Mouse (Mus musculus): ENCODE measurements around the gene B3galt4. TPM values are rescaled to one million over a fixed set of nuclear protein-coding genes. Genes with fewer than 3 reads are reported as not detected.

The B3galt4 gene
- total and polyA plus RNA-seq, 2 experiments from 2014 or later: 0.53 to 6.1 TPM

DNA sequence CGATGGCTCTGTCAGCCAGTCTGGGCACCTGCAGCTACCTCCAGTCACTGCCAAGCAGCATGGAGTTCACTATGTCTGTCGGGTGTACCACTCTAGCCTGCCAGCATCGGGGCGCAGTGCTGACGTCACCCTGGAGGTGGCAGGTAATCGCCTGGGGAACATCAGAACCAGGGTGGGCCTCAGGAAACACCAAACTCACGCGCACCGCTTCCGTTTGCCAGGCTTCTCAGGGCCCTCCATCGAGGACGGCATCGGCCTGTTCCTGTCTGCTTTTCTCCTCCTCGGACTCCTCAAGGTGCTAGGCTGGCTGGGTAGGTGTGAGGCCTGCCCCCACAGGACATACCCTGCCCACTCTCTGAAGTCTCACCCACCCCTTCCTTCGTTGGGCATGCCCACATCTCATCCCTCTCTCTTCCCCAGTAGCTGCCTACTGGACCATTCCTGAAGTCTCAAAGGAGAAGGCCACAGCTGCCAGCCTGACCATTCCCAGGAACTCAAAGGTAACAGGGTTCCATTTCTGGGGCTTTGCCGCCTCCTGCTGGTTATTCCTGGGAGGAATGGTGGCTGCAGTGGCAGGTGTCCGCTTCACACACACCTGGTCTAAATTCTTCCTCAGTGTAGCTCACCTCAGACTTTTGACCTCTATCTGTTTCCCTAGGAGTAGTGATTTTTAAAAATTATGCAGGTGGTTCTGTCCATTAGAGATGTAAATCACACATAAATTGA is 24.9 kb downstream of the B3galt4 start:
- DNase-seq (ENCODE audit: low spot score): no peak
- no peak overlapping the region for H3K4me2 ChIP-seq (ENCODE audit: low read depth, low read length)
- H3K9ac ChIP-seq (replicated peaks; ENCODE audit: low read depth, low read length): no peak overlapping the region
- no peak overlapping the region for H3K27ac ChIP-seq (ENCODE audit: low read depth)
- no peaks in the 10 kb centered on the region for H3K27me3 ChIP-seq (ENCODE audit: control insufficient read depth, insufficient read depth, low read length)
- no peak for TF ChIP-seq EP300 (IDR thresholded peaks at IDR 0.05; ENCODE audit: low read depth)
- peak; percentile 35 for TF ChIP-seq CTCF (IDR thresholded peaks at IDR 0.05; ENCODE audit: low read depth)
- 0 out of 2 replicates have a peak, but pooled peaks cover 15% of the 10 kb centered on the region for H3K36me3 ChIP-seq (replicated peaks; ENCODE audit: control insufficient read depth, insufficient read depth, low read length)
- peaks cover 6% of the 10 kb centered on the region; the same call in 1 of the 2 replicates for H3K4me1 ChIP-seq (ENCODE audit: control insufficient read depth, insufficient read depth)
- H3K4me3 ChIP-seq (ENCODE audit: low read depth, low read length): no peak overlapping the region
- no peaks in the 10 kb centered on the region for H3K9me3 ChIP-seq (replicated peaks; ENCODE audit: control insufficient read depth, low read length)
- ATAC-seq (ENCODE audit: insufficient read depth, low read depth): no peak
- WGBS: 74% methylated on average over 17 of the region's 17 CpGs

DNA sequence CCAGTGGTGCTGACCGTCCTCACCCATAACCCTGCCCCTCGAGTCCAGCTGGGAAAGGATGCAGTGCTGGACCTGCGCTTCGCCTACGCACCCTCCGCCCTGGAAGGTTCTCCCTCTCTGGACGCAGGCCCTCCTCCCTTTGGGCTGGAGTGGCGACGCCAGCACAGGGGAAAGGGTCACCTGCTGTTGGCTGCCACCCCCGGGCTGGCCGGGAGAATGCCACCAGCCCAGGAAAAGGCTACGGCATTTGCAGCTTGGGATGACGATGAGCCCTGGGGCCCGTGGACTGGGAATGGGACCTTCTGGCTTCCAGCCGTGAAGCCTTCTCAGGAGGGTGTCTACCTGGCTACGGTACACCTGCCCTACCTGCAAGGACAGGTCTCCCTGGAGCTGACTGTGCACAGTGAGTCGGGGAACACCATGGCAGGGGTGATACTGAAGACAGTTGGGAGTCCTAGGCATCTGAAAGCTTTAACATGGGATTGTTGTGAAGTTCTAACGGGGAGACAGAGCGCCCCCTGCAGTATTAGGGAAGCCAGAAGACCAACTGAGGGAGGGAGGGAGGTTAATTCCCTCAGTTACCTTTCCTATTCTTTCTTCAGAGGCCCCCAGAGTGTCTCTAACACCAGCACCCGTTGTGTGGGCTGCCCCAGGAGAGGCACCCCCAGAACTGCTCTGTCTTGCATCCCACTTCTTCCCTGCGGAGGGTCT is 25.7 kb downstream of the B3galt4 start:
- Histone ChIP-seq H3K27me3 (ENCODE audit: control insufficient read depth, insufficient read depth, low read length) (no peaks in the 10 kb centered on the region), H3K4me2 (ENCODE audit: low read depth, low read length) (no peak overlapping the region), H3K4me1 (ENCODE audit: control insufficient read depth, insufficient read depth) (no peaks in the 10 kb centered on the region), H3K4me3 (ENCODE audit: low read depth, low read length) (no peak overlapping the region), H3K27ac (ENCODE audit: low read depth) (no peak overlapping the region), H3K36me3 (replicated peaks; ENCODE audit: control insufficient read depth, insufficient read depth, low read length) (0 out of 2 replicates have a peak, but pooled peaks cover 15% of the 10 kb centered on the region), H3K9me3 (replicated peaks; ENCODE audit: control insufficient read depth, low read length) (no peaks in the 10 kb centered on the region), H3K9ac (replicated peaks; ENCODE audit: low read depth, low read length) (no peak overlapping the region)
- ATAC-seq (ENCODE audit: insufficient read depth, low read depth) (no peak), DNase-seq (ENCODE audit: low spot score) (no peak)
- WGBS: 83% methylated on average over 19 of the region's 21 CpGs
- no peak for TF ChIP-seq CTCF (IDR thresholded peaks at IDR 0.05; ENCODE audit: low read depth)
- no peak for TF ChIP-seq EP300 (IDR thresholded peaks at IDR 0.05; ENCODE audit: low read depth)

GRCm38 (mm10) chr17:33924577-33925283 is 26.6 kb downstream of the B3galt4 start:
- Histone ChIP-seq H3K36me3 (replicated peaks; ENCODE audit: control insufficient read depth, insufficient read depth, low read length) (0 out of 2 replicates have a peak, but pooled peaks cover 15% of the 10 kb centered on the region), H3K27me3 (ENCODE audit: control insufficient read depth, insufficient read depth, low read length) (no peaks in the 10 kb centered on the region), H3K9me3 (replicated peaks; ENCODE audit: control insufficient read depth, low read length) (no peaks in the 10 kb centered on the region), H3K27ac (ENCODE audit: low read depth) (no peak overlapping the region), H3K4me3 (ENCODE audit: low read depth, low read length) (no peak overlapping the region), H3K4me1 (ENCODE audit: control insufficient read depth, insufficient read depth) (no peaks in the 10 kb centered on the region), H3K9ac (replicated peaks; ENCODE audit: low read depth, low read length) (no peak overlapping the region), H3K4me2 (ENCODE audit: low read depth, low read length) (no peak overlapping the region)
- no peak for DNase-seq (ENCODE audit: low spot score)
- no peak for ATAC-seq (ENCODE audit: insufficient read depth, low read depth)
- 76% methylated on average over 10 of the region's 10 CpGs for WGBS
- peak; percentile 41 for TF ChIP-seq CTCF (IDR thresholded peaks at IDR 0.05; ENCODE audit: low read depth)
- no peak for TF ChIP-seq EP300 (IDR thresholded peaks at IDR 0.05; ENCODE audit: low read depth)

DNA sequence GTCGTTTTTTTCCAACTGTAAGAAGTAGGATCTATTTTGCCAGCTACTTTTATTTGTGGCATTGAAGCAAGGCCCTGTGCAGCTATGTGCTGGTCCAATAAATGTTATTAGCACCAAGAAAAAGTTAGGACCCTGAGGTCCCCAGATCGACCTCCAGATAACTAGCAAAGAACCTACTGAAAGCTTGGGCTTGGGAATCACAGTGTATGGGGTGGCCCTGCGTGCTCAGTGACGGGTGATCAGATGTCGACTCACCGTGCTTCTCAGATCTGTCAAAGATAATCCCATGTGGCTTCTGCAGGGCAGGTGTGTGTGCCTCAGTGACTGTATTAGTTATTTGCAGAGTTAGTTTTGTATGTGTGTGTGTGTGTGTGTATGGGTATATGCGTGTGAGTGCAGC is 29.9 kb downstream of the B3galt4 start:
- Histone ChIP-seq H3K4me3 (ENCODE audit: low read depth, low read length) (no peak overlapping the region), H3K36me3 (replicated peaks; ENCODE audit: control insufficient read depth, insufficient read depth, low read length) (0 out of 2 replicates have a peak, but pooled peaks cover 9% of the 10 kb centered on the region), H3K9ac (replicated peaks; ENCODE audit: low read depth, low read length) (no peak overlapping the region), H3K4me1 (ENCODE audit: control insufficient read depth, insufficient read depth) (peaks cover 5% of the 10 kb centered on the region; the same call in 1 of the 2 replicates), H3K9me3 (replicated peaks; ENCODE audit: control insufficient read depth, low read length) (no peaks in the 10 kb centered on the region), H3K27me3 (ENCODE audit: control insufficient read depth, insufficient read depth, low read length) (no peaks in the 10 kb centered on the region), H3K27ac (ENCODE audit: low read depth) (no peak overlapping the region), H3K4me2 (ENCODE audit: low read depth, low read length) (no peak overlapping the region)
- ATAC-seq (ENCODE audit: insufficient read depth, low read depth) (no peak), DNase-seq (ENCODE audit: low spot score) (no peak)
- 82% methylated on average over 7 of the region's 7 CpGs for WGBS
- no peak for TF ChIP-seq EP300 (IDR thresholded peaks at IDR 0.05; ENCODE audit: low read depth)
- TF ChIP-seq CTCF (IDR thresholded peaks at IDR 0.05; ENCODE audit: low read depth): no peak

GRCm38 (mm10) chr17:33920282-33921097 is 30.8 kb downstream of the B3galt4 start:
- Histone ChIP-seq H3K4me3 (ENCODE audit: low read depth, low read length) (peak overlapping the region; percentile 66), H3K27ac (ENCODE audit: low read depth) (peak overlapping the region; percentile 73), H3K4me1 (ENCODE audit: control insufficient read depth, insufficient read depth) (peaks cover 5% of the 10 kb centered on the region; the same call in 1 of the 2 replicates), H3K9ac (replicated peaks; ENCODE audit: low read depth, low read length) (peak overlapping the region; percentile 59), H3K4me2 (ENCODE audit: low read depth, low read length) (peak overlapping the region; percentile 94), H3K9me3 (replicated peaks; ENCODE audit: control insufficient read depth, low read length) (no peaks in the 10 kb centered on the region), H3K27me3 (ENCODE audit: control insufficient read depth, insufficient read depth, low read length) (no peaks in the 10 kb centered on the region), H3K36me3 (replicated peaks; ENCODE audit: control insufficient read depth, insufficient read depth, low read length) (0 out of 2 replicates have a peak, but pooled peaks cover 3% of the 10 kb centered on the region)
- DNase-seq (ENCODE audit: low spot score) (peak; percentile 70), ATAC-seq (ENCODE audit: insufficient read depth, low read depth) (peak; percentile 12; the same call in 1 of the 2 replicates)
- 1% methylated on average over 36 of the region's 36 CpGs for WGBS
- TF ChIP-seq CTCF (IDR thresholded peaks at IDR 0.05; ENCODE audit: low read depth) (peak; percentile 85), EP300 (IDR thresholded peaks at IDR 0.05; ENCODE audit: low read depth) (no peak)

Data from heart, postnatal 0 days (tissue).